12 mouse cellular contexts compared by ENCODE assay signal in genomic region chr15:79359954-79360353, GRCm38 (mm10). TPM values are rescaled to one million over a fixed set of nuclear protein-coding genes. Genes with fewer than 3 reads are reported as not detected.
DNase-seq lines count a peak whose midpoint lies in the region; ATAC-seq and TF ChIP-seq lines count a peak whose summit lies in the region.
"Had no signal": no experiment of that assay in that cellular context is flagged by ENCODE, and none has a peak within 500 bp of the region (broad histone marks: within the 10 kb centered on the region; RNA-seq: fewer than 3 reads in every experiment).

No protein-coding gene starts in this region.

- H3K9ac ChIP-seq in limb, embryonic 15.5 days: no peak overlapping the region

- no peak for TF ChIP-seq CTCF in cerebellum, adult 2 months (IDR thresholded peaks at IDR 0.05; ENCODE audit: borderline replicate concordance, insufficient read depth, low read depth, low read length)

- H3K9me3 ChIP-seq in heart, embryonic 10.5 days: no peaks in the 10 kb centered on the region
- no peaks in the 10 kb centered on the region for H3K9me3 ChIP-seq in limb, embryonic 15.5 days

- peaks cover 37% of the 10 kb centered on the region for H3K36me3 ChIP-seq in heart, embryonic 10.5 days
- H3K36me3 ChIP-seq in limb, embryonic 15.5 days: peaks cover 43% of the 10 kb centered on the region

- no peak for DNase-seq in heart, embryonic 10.5 days (ENCODE audit: low spot score)
- DNase-seq in heart, postnatal 14 days: no peak
- peak; percentile 79 for DNase-seq in Muller cell, postnatal 12 days (ENCODE audit: inconsistent ontology term)
- peak; percentile 62 for DNase-seq in heart, postnatal 4 days
- no peak for DNase-seq in cerebellum, adult 2 months
- DNase-seq in right cerebral cortex, postnatal 14 days: no peak
- no peak for DNase-seq in layer of hippocampus, postnatal 25 days (ENCODE audit: extremely low spot score in 1 of 2, low spot score in 1 of 2)
- DNase-seq: B cell, adult 2 months; cerebellum, adult 18-20 months; layer of hippocampus, adult 9-11 months had no signal

- 27% methylated on average over 6 of the region's 6 CpGs for WGBS in heart, embryonic 10.5 days
- WGBS in limb, embryonic 15.5 days: 17% methylated on average over 6 of the region's 6 CpGs
- WGBS in cerebellum, adult 2 months: 28% methylated on average over 6 of the region's 6 CpGs

- 0 out of 2 replicates have a peak overlapping the region, but pooled peaks have one; percentile 4 for H3K4me3 ChIP-seq in heart, embryonic 10.5 days
- no peak overlapping the region for H3K4me3 ChIP-seq in limb, embryonic 15.5 days
- H3K4me3 ChIP-seq in cerebellum, adult 2 months (replicated peaks; ENCODE audit: insufficient read depth, low read depth, low read length): no peak overlapping the region

- peaks cover 13% of the 10 kb centered on the region for H3K27me3 ChIP-seq in heart, embryonic 10.5 days (ENCODE audit: insufficient read depth, poor library complexity, severe bottlenecking)
- H3K27me3 ChIP-seq in limb, embryonic 15.5 days: no peaks in the 10 kb centered on the region
- H3K27me3 ChIP-seq in cerebellum, adult 2 months (ENCODE audit: control insufficient read depth, insufficient read depth, low read length): no peaks in the 10 kb centered on the region

- no peak for ATAC-seq in limb, embryonic 15.5 days (ENCODE audit: insufficient number of reproducible peaks, low FRiP score, low TSS enrichment, low read depth)

- intact Hi-C loops in heart, postnatal 14 days (cut with DNase I): no loop called here

- H3K27ac ChIP-seq in heart, embryonic 10.5 days: peak overlapping the region; percentile 59
- H3K27ac ChIP-seq in limb, embryonic 15.5 days: peak overlapping the region; percentile 40
- H3K27ac ChIP-seq in cerebellum, adult 2 months (ENCODE audit: insufficient read depth, low read length): no peak overlapping the region

- H3K4me2 ChIP-seq in limb, embryonic 15.5 days: no peak overlapping the region
- H3K4me2 ChIP-seq: midbrain, embryonic 11.5 days had no signal

- peaks cover 77% of the 10 kb centered on the region for H3K4me1 ChIP-seq in heart, embryonic 10.5 days
- H3K4me1 ChIP-seq in limb, embryonic 15.5 days: peaks cover 42% of the 10 kb centered on the region
- 0 out of 2 replicates have a peak, but pooled peaks cover 3% of the 10 kb centered on the region for H3K4me1 ChIP-seq in cerebellum, adult 2 months (ENCODE audit: control insufficient read depth, insufficient read depth, low read length)

- no peak for TF ChIP-seq POLR2A in cerebellum, adult 2 months (IDR thresholded peaks at IDR 0.05; ENCODE audit: borderline replicate concordance, insufficient read depth, low read length)

RNA-seq across cellular contexts. Expression of gene Maff, which starts 13.5 kb away (rescaled TPM):
- polyA plus RNA-seq in heart, embryonic 10.5 days (2016; fragmentation: Nextera tagmentation; extraction: Ambion mirVana): 1.6 and 2.0 TPM in 2 replicates
- total RNA-seq in heart, postnatal 14 days (2021): 1 to 10 TPM; 6.2 to 6.9 TPM
- total RNA-seq in heart, postnatal 4 days (2021): 10 to 100 TPM in 1 of 2 experiments, 1 to 10 TPM in 1; 9.8 to 10.2 TPM
- 4.2 and 4.7 TPM in 2 replicates for polyA plus RNA-seq in limb, embryonic 15.5 days (2015; fragmentation: Nextera tagmentation; extraction: Ambion mirVana)
- polyA plus RNA-seq in cerebellum, adult 2 months (2012; rRNA removed): 0.78 and 0.80 TPM in 2 replicates
- 1 to 10 TPM in 1 of 2 experiments, under 1 TPM in 1; 0.61 to 1.0 TPM for total RNA-seq in layer of hippocampus, postnatal 25 days (2021)

RNA-seq across cellular contexts. Expression of gene Pla2g6, which starts 31.8 kb away (rescaled TPM):
- polyA plus RNA-seq in heart, embryonic 10.5 days (2016; fragmentation: Nextera tagmentation; extraction: Ambion mirVana): 17.2 and 17.3 TPM in 2 replicates
- total RNA-seq in heart, postnatal 14 days (2021): 10 to 100 TPM; 10.4 to 10.6 TPM
- total RNA-seq in heart, postnatal 4 days (2021): 1 to 10 TPM; 8.4 to 9.6 TPM
- polyA plus RNA-seq in limb, embryonic 15.5 days (2015; fragmentation: Nextera tagmentation; extraction: Ambion mirVana): 12.9 and 14.2 TPM in 2 replicates
- 26.1 and 27.3 TPM in 2 replicates for polyA plus RNA-seq in cerebellum, adult 2 months (2012; rRNA removed)
- 10 to 100 TPM; 24.2 to 24.3 TPM for total RNA-seq in layer of hippocampus, postnatal 25 days (2021)

RNA-seq across cellular contexts. Expression of gene Tmem184b, which starts 43.4 kb away (rescaled TPM):
- 67.7 and 76.3 TPM in 2 replicates for polyA plus RNA-seq in heart, embryonic 10.5 days (2016; fragmentation: Nextera tagmentation; extraction: Ambion mirVana)
- 10 to 100 TPM; 52.8 to 55.6 TPM for total RNA-seq in heart, postnatal 14 days (2021)
- total RNA-seq in heart, postnatal 4 days (2021): 10 to 100 TPM; 68.1 to 73.4 TPM
- polyA plus RNA-seq in limb, embryonic 15.5 days (2015; fragmentation: Nextera tagmentation; extraction: Ambion mirVana): 87.5 and 99.8 TPM in 2 replicates
- polyA plus RNA-seq in cerebellum, adult 2 months (2012; rRNA removed): 88.5 and 95.4 TPM in 2 replicates
- 10 to 100 TPM; 54.2 to 55.4 TPM for total RNA-seq in layer of hippocampus, postnatal 25 days (2021)

Comparison
In these comparisons a context has a peak if more than half of its experiments do, and no peak if none do; other contexts are left out.
1. DNase-seq: peak in Muller cell, postnatal 12 days (single experiment) and heart, postnatal 4 days (single experiment); none in heart, embryonic 10.5 days (single experiment), heart, postnatal 14 days (0 of 2), cerebellum, adult 2 months (0 of 2), right cerebral cortex, postnatal 14 days (single experiment) and layer of hippocampus, postnatal 25 days (0 of 2).